Mouse (Mus musculus): ENCODE results near the gene Zfyve26. TPM values are rescaled to one million over a fixed set of nuclear protein-coding genes. Genes with fewer than 3 reads are reported as not detected.
"Not testable (repeated sequence)": the region's sequence is repeated elsewhere in the genome, so short reads cannot be mapped to it uniquely, and the experiment has no call there.

Zfyve26 gene
- total RNA-seq (2015; ENCODE audit: low replicate concordance), result 26.4 and 40.0 TPM in 2 replicates
- 30.8 and 39.4 TPM in 2 replicates for total RNA-seq (2017; ENCODE audit: low replicate concordance)

DNA sequence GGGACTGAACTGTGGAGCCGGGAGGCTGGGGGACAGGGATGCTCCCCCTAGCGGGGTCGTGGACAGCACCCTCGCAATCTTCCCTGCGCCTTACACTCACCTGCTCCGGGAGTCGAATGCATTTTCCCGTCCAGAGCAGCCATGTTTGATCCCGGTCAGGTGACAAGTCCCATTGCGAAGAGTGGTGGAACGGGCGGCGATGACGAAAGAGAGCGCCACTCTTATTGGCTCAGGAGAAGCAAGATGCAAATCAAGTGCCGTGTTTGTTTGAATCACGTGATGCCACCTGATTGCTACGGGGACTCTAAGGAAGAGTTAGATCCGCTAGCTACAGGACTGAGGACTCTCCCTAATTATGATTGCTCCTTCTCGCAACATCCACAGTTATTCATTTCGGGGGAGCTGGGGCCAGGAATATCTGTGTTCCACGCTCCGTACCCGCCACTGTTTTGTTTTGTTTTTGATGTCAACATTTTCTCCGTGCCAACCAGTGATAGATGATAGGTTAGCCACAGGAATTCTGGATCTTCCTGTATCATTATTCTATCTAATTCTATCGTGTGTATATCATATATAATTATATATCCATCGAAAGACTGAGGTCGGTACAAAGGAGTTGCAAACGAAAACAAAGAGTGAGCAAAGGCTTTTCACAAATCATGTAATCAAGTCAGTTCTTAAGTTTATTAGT lies at the start of gene Zfyve26:
Gene Zfyve26 (minus strand): TSS at position 179 of the 691 bp plus-strand sequence.
- ATAC-seq (replicated peaks; ENCODE audit: low FRiP score, poor library complexity, severe bottlenecking), result peak; percentile 92

DNA sequence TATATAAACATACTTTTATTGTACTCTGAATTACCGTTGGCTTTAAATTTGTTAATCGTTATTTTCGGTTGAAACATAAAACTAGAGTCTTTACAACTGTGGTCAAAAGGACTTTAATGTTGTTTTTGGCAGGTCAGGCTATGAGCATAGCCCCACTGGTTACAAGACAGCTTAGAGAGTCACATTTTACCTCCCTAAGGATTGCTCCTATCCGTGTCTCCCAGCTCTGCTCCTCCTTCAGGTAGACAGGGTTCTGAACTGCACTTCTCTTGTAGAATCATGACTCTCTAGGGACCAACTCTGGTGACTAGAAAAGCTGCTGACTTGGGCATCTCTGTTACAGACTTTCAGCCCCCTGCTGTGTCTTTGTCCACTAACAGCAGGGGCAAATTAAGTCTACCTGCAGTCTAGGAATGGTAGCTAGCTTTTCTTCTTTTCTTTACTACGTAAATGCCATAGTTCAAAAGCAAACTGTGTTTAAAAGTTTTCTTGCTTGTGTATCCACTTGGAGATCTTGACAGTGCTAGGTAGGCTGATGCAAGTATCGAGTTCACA lies 45.3 kb upstream of the Zfyve26 start:
- no peak for ATAC-seq (replicated peaks; ENCODE audit: low FRiP score, poor library complexity, severe bottlenecking)

DNA sequence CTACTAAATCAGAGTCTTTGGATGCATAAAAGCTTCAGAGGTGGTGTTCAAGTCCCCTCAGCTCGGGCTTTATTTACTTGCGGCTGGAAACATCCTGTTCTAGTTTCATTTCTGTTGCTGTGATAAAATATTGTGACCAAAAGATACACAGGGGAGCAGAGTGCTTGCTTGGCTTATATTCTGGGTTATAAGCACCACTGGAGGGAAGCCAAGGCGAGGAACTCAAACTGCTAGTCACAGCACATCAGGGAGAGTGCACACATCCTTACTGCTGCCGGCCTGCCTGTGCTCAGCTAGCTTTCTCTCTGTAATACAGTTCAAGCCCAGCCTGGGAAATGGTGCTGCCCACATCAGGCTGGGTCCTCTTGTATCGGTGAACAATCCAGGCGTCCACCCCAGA lies 44.4 kb upstream of the Zfyve26 start:
- ATAC-seq (replicated peaks; ENCODE audit: low FRiP score, poor library complexity, severe bottlenecking), result no peak

DNA sequence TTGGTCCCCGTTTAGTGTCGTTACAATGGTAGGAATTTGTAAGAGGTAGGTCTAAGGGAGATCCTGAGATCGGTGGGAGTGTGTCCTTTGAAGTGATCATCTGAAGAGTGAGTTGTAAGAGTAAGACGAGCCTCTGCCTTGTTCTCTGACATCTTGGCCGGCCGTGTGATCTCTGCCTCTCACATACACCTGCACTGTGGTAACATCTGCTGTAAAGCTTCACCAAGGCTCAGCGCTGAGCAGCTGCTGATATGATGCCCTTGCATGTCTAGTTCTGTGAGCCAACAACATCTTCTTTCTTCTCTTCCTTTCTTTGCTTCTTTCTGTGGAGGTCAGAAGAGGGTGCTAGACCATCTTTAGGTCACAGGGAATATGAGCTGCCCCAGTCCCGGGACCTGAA lies 42.7 kb upstream of the Zfyve26 start:
- ATAC-seq (replicated peaks; ENCODE audit: low FRiP score, poor library complexity, severe bottlenecking), result no peak

DNA sequence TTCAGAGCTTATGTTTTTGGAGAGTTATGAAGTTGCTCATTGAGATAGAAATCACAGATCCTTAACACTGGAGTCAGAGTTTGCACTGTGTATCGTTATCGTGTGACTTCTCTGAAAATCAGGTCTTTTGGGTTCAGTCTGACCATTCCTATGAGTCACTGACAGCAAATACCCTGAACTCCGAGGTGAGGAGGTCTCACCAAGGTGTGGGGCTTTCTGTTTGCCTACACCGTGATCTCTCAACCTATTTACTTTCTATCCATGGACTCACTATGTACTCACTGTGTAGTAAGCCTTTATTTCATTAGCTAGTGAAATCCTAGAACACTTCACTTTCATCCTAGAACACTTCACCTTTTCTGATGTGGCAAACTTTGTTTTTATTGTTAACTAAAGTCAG lies 35.6 kb upstream of the Zfyve26 start:
- no peak for ATAC-seq (replicated peaks; ENCODE audit: low FRiP score, poor library complexity, severe bottlenecking)

DNA sequence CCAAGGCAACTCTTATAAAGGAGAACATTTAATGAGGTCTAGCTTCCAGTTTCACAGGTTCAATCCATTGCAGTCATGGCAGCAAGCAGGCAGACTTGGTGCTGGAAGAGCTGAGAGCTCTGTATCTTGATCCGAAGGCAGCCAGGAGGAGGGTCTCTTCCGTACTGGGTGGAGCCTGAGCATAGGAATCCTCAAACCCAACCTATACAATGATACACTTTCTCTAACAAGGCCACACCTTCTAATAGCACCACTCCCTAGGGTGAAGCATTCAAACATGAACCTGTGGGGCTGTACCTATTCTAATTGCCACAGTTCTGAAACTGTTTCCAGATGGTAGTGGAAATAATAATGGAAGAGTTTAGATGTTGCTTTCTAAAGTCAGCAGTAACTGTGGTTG lies 34.5 kb upstream of the Zfyve26 start:
- no peak for ATAC-seq (replicated peaks; ENCODE audit: low FRiP score, poor library complexity, severe bottlenecking)

DNA sequence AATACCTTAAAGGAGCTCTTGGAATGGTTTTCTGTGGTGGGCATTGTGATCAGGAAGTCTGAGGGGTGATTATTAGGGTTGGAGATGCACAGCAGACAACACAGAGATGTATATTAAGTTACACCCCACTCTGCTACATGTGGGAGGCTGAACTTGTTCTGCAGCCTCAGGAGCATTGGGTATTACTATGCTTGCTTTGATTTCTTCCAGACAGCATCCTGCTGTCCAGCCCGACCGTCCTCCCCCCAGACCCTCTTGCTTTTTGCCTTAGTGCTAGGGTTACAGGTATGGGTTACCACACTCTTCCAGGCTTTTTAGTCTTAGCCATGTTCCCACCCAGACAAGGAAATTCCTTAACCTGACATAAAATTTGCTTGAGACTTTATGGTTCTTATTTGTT lies 31.8 kb upstream of the Zfyve26 start:
- ATAC-seq (replicated peaks; ENCODE audit: low FRiP score, poor library complexity, severe bottlenecking), result no peak

DNA sequence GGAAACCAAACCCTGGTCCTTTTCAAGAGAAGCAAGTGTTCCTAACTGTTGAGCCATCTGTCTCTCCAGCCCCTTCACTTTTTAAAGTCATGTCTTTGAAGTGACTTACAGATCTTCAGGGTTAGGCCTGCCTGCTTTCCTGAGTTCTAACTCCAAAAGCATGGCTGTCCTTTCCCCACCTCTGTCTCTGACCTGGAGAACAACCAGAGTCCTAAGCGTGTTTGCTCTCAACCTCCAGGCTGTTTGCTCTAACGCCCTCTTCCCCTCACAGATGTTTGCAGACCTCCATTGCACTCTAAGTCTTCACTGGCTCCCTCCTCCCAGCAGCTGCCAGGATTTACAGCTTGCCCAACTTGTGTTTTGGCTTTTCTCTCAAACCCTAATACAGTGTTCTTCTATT lies 30.6 kb upstream of the Zfyve26 start:
- no peak for ATAC-seq (replicated peaks; ENCODE audit: low FRiP score, poor library complexity, severe bottlenecking)

DNA sequence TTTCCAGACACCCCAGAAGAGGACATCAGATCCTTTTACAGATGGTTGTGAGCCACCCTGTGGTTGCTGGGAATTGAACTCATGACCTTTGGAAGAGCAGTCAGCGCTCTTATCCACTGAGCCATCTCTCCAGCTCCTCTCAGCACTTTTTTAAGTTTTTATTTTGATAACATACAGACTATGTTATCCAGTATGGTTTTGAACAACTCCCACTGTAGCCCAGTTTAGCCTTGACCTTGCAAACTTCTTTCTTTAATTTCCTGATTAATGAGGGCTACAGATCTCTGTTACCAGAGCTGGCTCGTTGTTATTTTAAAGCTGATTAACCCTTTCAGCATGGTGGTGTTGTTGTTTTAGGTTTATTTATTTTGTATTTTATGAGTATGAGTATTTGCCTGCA lies 30.1 kb upstream of the Zfyve26 start:
- ATAC-seq (replicated peaks; ENCODE audit: low FRiP score, poor library complexity, severe bottlenecking), result no peak

DNA sequence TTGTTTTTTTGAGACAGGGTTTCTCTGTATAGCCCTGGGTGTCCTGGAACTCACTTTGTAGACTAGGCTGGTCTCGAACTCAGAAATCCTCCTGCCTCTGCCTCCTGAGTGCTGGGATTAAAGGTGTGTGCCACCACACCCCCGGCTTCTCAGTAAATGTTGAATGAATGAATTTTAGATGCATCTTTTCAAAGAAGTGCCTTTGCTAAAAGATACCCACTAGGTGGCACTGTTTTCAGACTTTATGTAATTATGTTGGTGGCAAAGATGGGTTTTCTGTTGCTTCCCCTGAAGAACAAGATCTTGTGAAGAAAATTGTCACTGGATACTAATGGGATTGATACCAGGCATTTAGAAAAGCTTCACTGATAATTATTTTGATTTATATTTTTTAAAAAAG lies 26.4 kb upstream of the Zfyve26 start:
- not testable (repeated sequence) for ATAC-seq (replicated peaks; ENCODE audit: low FRiP score, poor library complexity, severe bottlenecking)

DNA sequence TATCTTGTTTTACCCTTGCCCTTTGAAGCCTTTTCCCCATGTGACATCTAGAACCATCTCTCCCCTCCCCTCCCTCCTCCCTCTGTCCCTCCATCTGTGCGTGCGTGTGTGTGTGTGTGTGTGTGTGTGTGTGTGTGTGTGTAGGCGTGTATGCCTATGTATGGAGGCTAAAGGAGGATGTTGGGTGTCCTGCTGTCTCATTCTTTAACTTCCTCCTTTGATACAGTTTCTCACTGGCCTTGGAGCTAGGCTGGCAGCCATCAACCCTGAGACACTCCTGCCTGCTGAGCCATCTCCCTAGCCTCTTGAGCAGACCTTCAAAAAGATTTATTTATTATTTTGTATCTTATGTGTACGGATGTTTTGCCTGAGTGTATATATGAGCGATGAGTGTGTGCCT lies 24.8 kb upstream of the Zfyve26 start:
- no peak for ATAC-seq (replicated peaks; ENCODE audit: low FRiP score, poor library complexity, severe bottlenecking)

DNA sequence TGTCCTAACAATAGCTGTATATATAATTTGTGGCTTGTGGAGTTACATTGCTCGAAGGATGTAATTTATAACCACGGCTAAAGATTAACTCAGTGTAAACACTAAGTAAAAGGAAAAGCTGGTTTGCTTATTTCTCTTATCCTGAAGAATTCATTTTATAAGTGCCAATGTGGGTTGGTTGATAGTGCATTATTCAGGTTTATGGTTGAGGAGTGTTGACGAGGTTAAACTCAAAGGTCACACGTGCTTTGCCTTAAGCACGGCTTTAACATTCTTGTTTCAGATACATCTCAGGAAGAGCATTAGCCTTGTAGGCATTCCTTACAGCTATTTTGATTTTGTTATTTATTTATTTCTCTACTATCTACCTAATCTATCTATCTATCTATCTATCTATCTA lies 21.2 kb upstream of the Zfyve26 start:
- no peak for ATAC-seq (replicated peaks; ENCODE audit: low FRiP score, poor library complexity, severe bottlenecking)

DNA sequence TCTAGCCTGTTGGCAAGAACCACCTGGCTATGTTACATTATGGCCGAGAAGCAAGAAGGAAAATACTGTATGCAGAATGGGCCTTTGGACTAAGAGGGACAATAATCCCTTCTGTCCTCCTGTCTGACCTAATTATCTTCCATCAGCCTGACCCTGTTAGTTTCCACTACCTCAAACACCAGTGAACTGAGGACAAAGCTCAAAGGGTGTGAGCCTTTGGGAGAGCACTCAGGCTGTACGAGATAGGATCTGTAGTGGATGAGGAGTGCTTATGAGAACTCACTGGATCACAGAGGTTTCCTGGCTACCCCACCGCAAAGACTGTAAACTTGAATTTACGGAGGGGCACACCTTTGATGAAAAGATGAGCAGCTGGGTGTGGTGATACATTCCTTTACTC lies 17.6 kb upstream of the Zfyve26 start:
- ATAC-seq (replicated peaks; ENCODE audit: low FRiP score, poor library complexity, severe bottlenecking), result no peak

DNA sequence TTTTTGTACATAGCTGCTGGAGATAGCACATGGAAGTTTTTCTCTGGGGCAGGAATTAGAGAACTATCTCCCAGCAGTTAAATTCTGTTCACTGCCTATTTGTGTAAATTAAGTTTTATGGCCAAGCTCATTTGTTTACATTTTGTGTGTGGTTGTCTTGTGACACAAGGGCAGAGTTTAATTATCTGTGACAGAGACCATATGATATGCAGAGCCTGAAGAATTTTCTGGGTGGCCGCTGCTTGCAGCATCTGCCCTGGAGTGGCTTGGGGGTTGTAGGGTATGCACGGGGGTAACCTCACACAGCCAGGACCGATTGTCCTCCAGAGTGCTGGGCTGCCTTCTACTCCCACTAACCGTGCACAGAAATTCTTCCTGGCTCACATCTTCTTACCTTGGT lies 9.9 kb upstream of the Zfyve26 start:
- ATAC-seq (replicated peaks; ENCODE audit: low FRiP score, poor library complexity, severe bottlenecking), result no peak

DNA sequence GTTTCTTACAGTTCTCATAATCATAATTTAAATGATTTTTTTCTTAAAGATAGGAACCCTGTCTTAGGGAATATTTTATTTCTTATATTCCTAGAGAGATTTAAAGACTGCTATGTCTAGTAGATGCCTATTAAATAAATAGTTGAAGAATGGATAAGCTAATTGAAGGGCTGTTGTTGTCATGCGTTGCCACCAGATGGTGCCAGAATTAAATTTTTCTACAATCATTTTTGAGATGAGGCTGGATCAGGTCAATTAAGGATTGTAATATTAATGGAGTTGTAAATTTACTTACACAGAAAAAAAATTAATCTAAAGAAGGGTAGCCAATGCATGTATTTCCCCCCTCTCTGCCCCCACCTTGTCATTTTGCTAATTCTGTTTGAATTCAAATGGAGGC lies 9.0 kb upstream of the Zfyve26 start:
- no peak for ATAC-seq (replicated peaks; ENCODE audit: low FRiP score, poor library complexity, severe bottlenecking)

DNA sequence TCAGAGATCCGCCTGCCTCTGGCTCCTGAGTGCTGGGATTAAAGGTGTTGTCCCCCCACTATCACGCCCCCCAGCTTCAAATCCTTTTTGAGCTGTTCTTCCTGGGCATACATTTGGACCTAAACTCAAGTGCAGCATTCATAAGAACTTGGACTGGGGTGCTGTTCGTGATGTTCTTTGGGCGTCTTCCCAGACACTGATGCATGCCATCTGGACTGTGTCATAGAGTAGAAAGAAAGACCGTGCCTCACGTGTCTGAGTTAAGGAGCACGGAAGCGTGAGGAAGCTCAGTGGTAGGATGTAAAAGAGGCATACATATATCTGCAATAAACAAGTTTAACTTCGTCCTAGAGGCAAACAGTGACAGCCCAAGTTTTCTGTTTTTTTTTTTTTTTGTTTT lies 5.7 kb upstream of the Zfyve26 start:
- ATAC-seq (replicated peaks; ENCODE audit: low FRiP score, poor library complexity, severe bottlenecking), result no peak

DNA sequence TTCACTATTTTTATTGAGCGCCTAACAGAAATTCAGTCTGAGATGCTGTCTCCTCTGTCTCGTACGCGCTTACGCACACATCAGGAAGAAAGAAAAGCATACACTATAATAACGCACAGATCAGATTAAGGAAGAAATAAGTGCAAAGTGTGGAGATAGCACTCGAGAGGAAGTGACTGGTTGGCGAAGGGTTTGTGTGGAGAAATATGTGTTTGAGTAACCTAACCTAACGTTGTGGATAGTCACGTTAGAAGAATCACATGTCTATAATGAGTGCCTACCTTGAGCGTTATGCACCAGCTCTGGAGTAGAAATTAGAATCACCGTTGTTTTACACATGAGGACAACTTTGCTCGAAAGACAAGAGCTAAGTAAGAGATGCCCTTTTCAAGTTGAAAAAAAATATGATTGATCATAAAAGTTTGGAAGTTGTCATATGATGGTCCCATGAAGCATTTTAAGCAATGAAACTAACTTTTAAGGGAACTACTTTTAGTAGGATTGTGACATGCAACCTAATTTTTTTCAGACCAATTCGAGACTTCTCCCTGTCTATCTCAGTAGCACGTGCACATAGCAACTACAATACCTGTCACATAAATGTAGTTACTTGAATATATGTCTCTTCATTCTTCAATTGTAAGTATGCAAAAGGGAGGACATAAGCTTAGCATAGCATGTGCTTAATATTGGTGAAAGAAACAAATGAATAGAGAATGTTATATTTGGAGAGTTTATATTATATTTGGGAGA lies 2.0 kb upstream of the Zfyve26 start:
- ATAC-seq (replicated peaks; ENCODE audit: low FRiP score, poor library complexity, severe bottlenecking), result no peak

DNA sequence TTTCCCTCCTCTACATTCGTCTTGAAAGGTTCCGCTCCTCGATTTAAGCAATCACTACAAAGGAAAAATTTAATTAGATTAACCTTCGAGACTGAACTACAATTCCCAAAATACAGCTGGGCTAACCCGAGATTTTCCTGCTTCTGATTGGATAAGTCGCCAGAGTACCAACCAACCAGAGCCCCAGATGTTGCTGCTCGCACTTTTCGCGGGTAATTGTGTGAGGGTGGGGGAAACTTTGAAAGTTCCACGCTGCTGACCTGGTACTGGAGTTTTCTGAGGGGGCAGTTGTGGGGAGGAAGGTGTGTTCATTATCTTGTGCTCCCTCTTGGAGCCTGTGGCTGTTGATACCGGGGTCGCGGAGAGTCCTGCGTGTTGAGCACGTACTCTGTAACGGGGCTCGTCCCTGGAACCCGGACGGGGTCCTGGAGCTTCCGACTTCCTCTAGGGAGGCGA lies 1.0 kb upstream of the Zfyve26 start, which contains the start of gene Rad51b:
Gene Rad51b (plus strand): TSS at position 162 of the 456 bp plus-strand sequence.
- ATAC-seq (replicated peaks; ENCODE audit: low FRiP score, poor library complexity, severe bottlenecking), result peak; percentile 85

DNA sequence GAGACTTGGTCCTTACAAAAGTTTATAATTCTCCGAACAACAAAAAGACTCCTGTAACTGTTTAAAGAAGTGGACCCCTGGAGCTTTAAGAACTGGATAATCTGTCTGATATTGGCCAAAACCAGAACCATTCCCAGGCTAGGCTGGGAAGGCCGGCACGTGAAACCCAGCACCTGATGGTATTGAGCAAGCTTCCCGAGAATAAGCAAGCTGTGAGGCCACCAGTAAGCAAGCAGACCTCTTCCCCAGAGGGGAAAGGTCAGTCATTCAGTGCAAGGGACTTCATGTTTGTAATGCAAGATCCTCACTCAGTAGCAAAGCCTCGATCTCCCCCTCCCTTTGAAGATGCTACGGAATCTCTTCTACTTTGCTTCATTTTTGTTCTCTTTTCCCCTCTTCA lies 3.2 kb downstream of the Zfyve26 start:
- ATAC-seq (replicated peaks; ENCODE audit: low FRiP score, poor library complexity, severe bottlenecking), result no peak

DNA sequence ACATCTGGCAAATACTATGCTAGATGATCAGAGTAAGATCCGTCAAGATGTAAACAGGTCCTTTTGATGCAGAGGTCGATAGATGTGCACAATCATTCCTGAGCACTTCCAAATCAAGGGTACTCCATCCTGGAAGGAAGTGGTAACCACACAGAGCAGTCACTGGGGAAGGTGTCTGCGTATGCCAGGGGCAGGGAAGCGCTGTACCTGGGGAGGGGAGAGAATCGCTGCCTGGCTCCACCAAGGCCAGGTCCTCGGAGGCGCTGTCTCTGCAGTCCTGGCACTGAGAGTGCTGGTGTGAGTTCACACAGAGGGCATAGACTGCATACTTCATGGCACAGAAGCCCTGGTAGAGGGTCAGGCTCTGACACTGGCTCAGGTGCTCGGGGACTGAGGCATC lies 13.5 kb downstream of the Zfyve26 start:
- no peak for ATAC-seq (replicated peaks; ENCODE audit: low FRiP score, poor library complexity, severe bottlenecking)

DNA sequence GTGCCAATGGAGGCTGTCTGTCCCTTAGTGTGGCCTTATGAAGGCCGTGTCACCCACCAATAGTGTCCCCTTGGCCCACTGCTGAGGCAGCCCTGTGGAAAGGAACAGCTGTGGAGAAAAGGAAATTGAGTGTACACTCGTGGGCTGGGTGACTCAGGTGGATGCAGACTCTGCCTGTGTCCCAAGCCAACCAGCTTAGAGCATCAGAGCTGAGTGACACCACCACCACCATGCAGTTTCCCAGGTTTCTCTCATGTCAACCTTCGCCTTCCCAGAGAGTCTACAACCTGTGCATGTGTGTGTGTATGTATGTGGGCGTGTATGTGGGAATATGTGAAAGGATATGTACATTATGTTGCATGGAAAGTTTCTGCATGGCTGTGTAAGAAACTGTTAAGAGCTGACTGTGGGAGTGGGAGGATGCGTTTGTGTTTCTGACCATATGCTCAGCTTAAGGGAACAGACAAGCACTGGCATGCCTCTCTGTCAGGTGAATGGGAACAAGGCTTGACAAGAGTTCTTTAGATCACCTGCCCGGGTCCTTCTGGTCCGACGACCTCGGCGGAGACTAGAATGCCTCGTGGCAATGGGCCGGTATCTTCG lies 16.5 kb downstream of the Zfyve26 start:
- no peak for ATAC-seq (replicated peaks; ENCODE audit: low FRiP score, poor library complexity, severe bottlenecking)

Measured in erythroid progenitor cell, adult 5-6 weeks (primary cell).